Mouse (Mus musculus) B cell, adult 67 days (primary cell): ENCODE data around the gene Nxf2. TPM values are rescaled to one million over a fixed set of nuclear protein-coding genes. Genes with fewer than 3 reads are reported as not detected.

ENCODE experiments used
- total RNA-seq, 2 experiments: library from RNA; stranded (reverse); gene quantifications; 4 replicates each; pipeline ENCODE4 v1.2.4; 2023

Nxf2 gene
- total RNA-seq, result under 1 TPM in 1 of 2 experiments, not detected in 1; 0.35 TPM

GRCm38 (mm10) chrX:134964546-134964945 lies at the start of gene Nxf2:
TSS of gene Nxf2 (minus strand) at chrX:134964754.

GRCm38 (mm10) chrX:135008720-135009470 lies 44.3 kb upstream of the Nxf2 start, which contains the start of gene Zmat1:
TSS of gene Zmat1 (minus strand) at chrX:135009209.

Other genes starting within 250 kb of the Nxf2 start
- under 1 TPM in 1 of 2 experiments, not detected in 1; 0.83 TPM for gene Armcx1, start 246.8 kb downstream of the Nxf2 start, total RNA-seq
- 1 to 10 TPM; 3.9 to 5.2 TPM for gene Armcx6, start 213.3 kb downstream of the Nxf2 start, total RNA-seq
- gene Armcx3, start 208.2 kb downstream of the Nxf2 start, total RNA-seq, result 10 to 100 TPM; 17.4 to 18.1 TPM
- gene Armcx2, start 155.5 kb downstream of the Nxf2 start, total RNA-seq, result 10 to 100 TPM; 37.8 to 38.9 TPM
- gene Zmat1, start 44.5 kb upstream of the Nxf2 start, total RNA-seq, result 10 to 100 TPM; 10.8 to 12.4 TPM
- gene Gm15023, start 212.9 kb upstream of the Nxf2 start, total RNA-seq, result not detected
- not detected for gene Tceal6, start 245.9 kb upstream of the Nxf2 start, total RNA-seq